Mouse (Mus musculus) stomach, postnatal 0 days (tissue): Measurements from ENCODE around the gene Ost4. TPM values are rescaled to one million over a fixed set of nuclear protein-coding genes. Genes with fewer than 3 reads are reported as not detected.
"Not testable (repeated sequence)": the region's sequence is repeated elsewhere in the genome, so short reads cannot be mapped to it uniquely, and the experiment has no call there.

Experiments used
- ATAC-seq: fragments of 200-750 bp; cut with Nextera tagmentation; 2 replicates; pipeline ENCODE4 v1.8.0; 2017; ENCODE audit not compliant: low FRiP score, low TSS enrichment
- DNase-seq: peaks from one replicate; pipeline ENCODE4 v3.0.0-alpha.2; 2016; ENCODE audit warnings: low spot score
- H3K27ac ChIP-seq: fragments of 300-500 bp; sonication (generic); replicated peaks from 2 replicates; pipeline ENCODE4 v1.5.1; 2014; ENCODE audit warnings: mild to moderate bottlenecking, control low read depth
- H3K27me3 ChIP-seq: fragments of 300-500 bp; sonication (generic); 2 replicates; pipeline ENCODE4 v1.6.1; 2014; ENCODE audit warnings: low read length; ENCODE audit not compliant: control insufficient read depth, insufficient read depth
- H3K36me3 ChIP-seq: fragments of 300-500 bp; sonication (generic); 2 replicates; pipeline ENCODE4 v1.6.1; 2014; ENCODE audit warnings: low read length, mixed read lengths; ENCODE audit not compliant: control insufficient read depth, insufficient read depth
- H3K4me1 ChIP-seq: fragments of 300-500 bp; sonication (generic); replicated peaks from 2 replicates; pipeline ENCODE4 v1.6.1; 2014; ENCODE audit warnings: antibody characterized with exemption; ENCODE audit not compliant: control insufficient read depth, insufficient read depth
- H3K4me2 ChIP-seq: fragments of 300-500 bp; sonication (generic); replicated peaks from 2 replicates; pipeline ENCODE4 v1.6.1; 2014; ENCODE audit warnings: low read depth, mild to moderate bottlenecking, control low read depth, moderate library complexity
- H3K4me3 ChIP-seq: fragments of 300-500 bp; sonication (generic); 2 replicates; pipeline ENCODE4 v1.5.1; 2014; ENCODE audit warnings: low read depth, low read length, control low read depth
- H3K9ac ChIP-seq: fragments of 300-500 bp; sonication (generic); 2 replicates; pipeline ENCODE4 v1.6.1; 2014; ENCODE audit warnings: mild to moderate bottlenecking, low read length, control low read depth, mixed read lengths
- H3K9me3 ChIP-seq: fragments of 300-500 bp; sonication (generic); 2 replicates; pipeline ENCODE4 v1.6.1; 2016; ENCODE audit warnings: low read length; ENCODE audit not compliant: control insufficient read depth
- CTCF ChIP-seq: IDR thresholded peaks from 2 replicates; pipeline ENCODE4 v1.5.1; 2016; ENCODE audit warnings: antibody characterized with exemption, low read depth, mild to moderate bottlenecking, moderate library complexity
- EP300 ChIP-seq: optimal IDR thresholded peaks from 2 replicates; pipeline ENCODE3; 2016; ENCODE audit warnings: antibody characterized with exemption
- WGBS: fragments of 180-500 bp; shearing (Covaris S2); extraction: QIAGEN DNeasy Blood & Tissue Kit; methylation state at CpG from one replicate; pipeline ENCODE4 v1.1.7; 2014; 5-methylcytosine and 5-hydroxymethylcytosine counted together
- polyA plus RNA-seq: library from polyadenylated mRNA; unstranded; fragments of >200 nt; fragmentation: Nextera tagmentation; extraction: Ambion mirVana; gene quantifications from 2 replicates; pipeline ENCODE4 v1.2.1, GENCODE M21; 2015

Ost4 gene
- polyA plus RNA-seq, 1 experiment from 2014 or later, result 397 TPM

- Histone ChIP-seq H3K36me3 (peaks cover 9% of the 10 kb centered on the region; the same call in 1 of the 2 replicates), H3K27me3 (no peaks in the 10 kb centered on the region), H3K4me2 (peak overlapping the region; percentile 94), H3K9me3 (no peaks in the 10 kb centered on the region), H3K9ac (peak overlapping the region; percentile 78), H3K4me1 (no peaks in the 10 kb centered on the region; the same call in 1 of the 2 replicates), H3K4me3 (peak overlapping the region; percentile 81), H3K27ac (peak overlapping the region; percentile 97)
- peak; percentile 95 for DNase-seq
- peak; percentile 89 for ATAC-seq
- WGBS, result under 1% methylated on average over 28 of the region's 28 CpGs
- TF ChIP-seq CTCF (no peak), EP300 (peak; percentile 51)
Measured at GRCm38 (mm10) chr5:30887858-30888336, 19.7 kb downstream of the Ost4 start.

GRCm38 (mm10) chr5:30887331-30887761 lies 20.2 kb downstream of the Ost4 start:
- H3K4me3 ChIP-seq, result peak overlapping the region; percentile 81
- peak; percentile 51 for ATAC-seq
- TF ChIP-seq EP300, result no peak
- TF ChIP-seq CTCF, result peak; percentile 1; the same call in 1 of the 2 replicates

GRCm38 (mm10) chr5:30886731-30887130 lies 20.9 kb downstream of the Ost4 start:
- TF ChIP-seq EP300 (no peak), CTCF (no peak)
- H3K4me3 ChIP-seq, result peak overlapping the region; percentile 81
- peak overlapping the region; percentile 97 for H3K27ac ChIP-seq
- DNase-seq (no peak), ATAC-seq (no peak)
- 19% methylated on average over 5 of the region's 5 CpGs for WGBS
- H3K4me1 ChIP-seq, result no peaks in the 10 kb centered on the region; the same call in 1 of the 2 replicates
- no peaks in the 10 kb centered on the region for H3K27me3 ChIP-seq
- H3K9me3 ChIP-seq, result no peaks in the 10 kb centered on the region
- peak overlapping the region; percentile 94 for H3K4me2 ChIP-seq
- peak overlapping the region; percentile 78 for H3K9ac ChIP-seq
- 0 out of 2 replicates have a peak, but pooled peaks cover under 1% of the 10 kb centered on the region for H3K36me3 ChIP-seq

More at GRCm38 (mm10) chr5:30887331-30887761, 20.2 kb downstream of the Ost4 start:
- Histone ChIP-seq H3K9ac (peak overlapping the region; percentile 78), H3K4me1 (no peaks in the 10 kb centered on the region; the same call in 1 of the 2 replicates), H3K27ac (peak overlapping the region; percentile 97), H3K4me2 (peak overlapping the region; percentile 94), H3K9me3 (no peaks in the 10 kb centered on the region), H3K36me3 (0 out of 2 replicates have a peak, but pooled peaks cover 7% of the 10 kb centered on the region), H3K27me3 (no peaks in the 10 kb centered on the region)
- WGBS, result 0% methylated on average over 19 of the region's 19 CpGs
- peak; percentile 64 for DNase-seq

GRCm38 (mm10) chr5:30886209-30886608 lies 21.4 kb downstream of the Ost4 start:
- no peak overlapping the region for H3K27ac ChIP-seq
- 32% methylated on average over 4 of the region's 4 CpGs for WGBS
- H3K36me3 ChIP-seq, result no peaks in the 10 kb centered on the region
- DNase-seq (no peak), ATAC-seq (no peak)
- H3K4me2 ChIP-seq, result no peak overlapping the region; the same call in 1 of the 2 replicates
- no peak overlapping the region for H3K4me3 ChIP-seq
- H3K9ac ChIP-seq, result no peak overlapping the region
- H3K4me1 ChIP-seq, result no peaks in the 10 kb centered on the region; the same call in 1 of the 2 replicates
- no peaks in the 10 kb centered on the region for H3K9me3 ChIP-seq
- no peaks in the 10 kb centered on the region for H3K27me3 ChIP-seq
- TF ChIP-seq CTCF, result no peak
- TF ChIP-seq EP300, result no peak

GRCm38 (mm10) chr5:30881839-30882238 lies 25.7 kb downstream of the Ost4 start:
- not testable (repeated sequence) for H3K9me3 ChIP-seq, DNase-seq, H3K27me3 ChIP-seq, ATAC-seq, H3K4me2 ChIP-seq, H3K27ac ChIP-seq, H3K4me3 ChIP-seq, H3K4me1 ChIP-seq, H3K9ac ChIP-seq, H3K36me3 ChIP-seq
- 89% methylated on average over 4 of the region's 4 CpGs for WGBS

- 63% methylated on average over 5 of the region's 5 CpGs for WGBS
- H3K9ac ChIP-seq, result no peak overlapping the region
- H3K36me3 ChIP-seq, result peaks cover 16% of the 10 kb centered on the region
- H3K9me3 ChIP-seq, result no peaks in the 10 kb centered on the region
- TF ChIP-seq EP300, result no peak
- TF ChIP-seq CTCF, result peak; percentile 58
- no peak overlapping the region for H3K4me2 ChIP-seq
- no peaks in the 10 kb centered on the region for H3K4me1 ChIP-seq
- no peak overlapping the region for H3K27ac ChIP-seq
- no peaks in the 10 kb centered on the region for H3K27me3 ChIP-seq
- DNase-seq, result no peak
- peak; percentile 27; the same call in 1 of the 2 replicates for ATAC-seq
- no peak overlapping the region for H3K4me3 ChIP-seq
Measured at GRCm38 (mm10) chr5:30879347-30879943, 28.1 kb downstream of the Ost4 start.
